Mouse (Mus musculus): ENCODE measurements around the gene Calr4.
A peak's percentile ranks its signal among the peaks of the same experiment; 100 is the strongest.

Calr4 gene

DNA sequence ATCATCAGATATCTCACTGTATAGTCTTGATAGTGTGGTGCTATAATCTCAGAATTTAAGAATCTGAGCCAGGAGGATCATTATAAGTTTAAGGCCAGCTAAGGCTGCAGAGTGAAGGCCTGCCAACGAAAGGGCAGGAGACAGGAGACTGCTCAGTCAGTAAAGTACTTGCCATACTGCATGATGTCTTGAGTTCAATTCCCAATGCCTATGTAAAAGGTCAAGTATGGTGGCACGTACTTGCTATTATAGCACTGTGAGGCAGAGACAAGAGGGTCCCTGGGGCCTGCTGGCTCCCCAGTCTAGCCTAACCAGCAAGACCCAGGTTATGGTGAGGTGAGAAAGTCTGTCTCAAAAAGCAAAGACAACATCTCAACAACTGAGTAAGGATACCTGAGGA lies at the start of gene Calr4:
TSS of gene Calr4 (plus strand) at position 301 of the 400 bp plus-strand sequence.
- DNase-seq (ENCODE audit: low read depth, low spot score), result no peak

GRCm38 (mm10) chr4:109185616-109186405 lies 48.5 kb upstream of the Calr4 start:
- no peak for DNase-seq (ENCODE audit: low read depth, low spot score)

- DNase-seq (ENCODE audit: low read depth, low spot score), result no peak
These were observed 42.7 kb upstream of the Calr4 start for GRCm38 (mm10) chr4:109191598-109191997.

DNA sequence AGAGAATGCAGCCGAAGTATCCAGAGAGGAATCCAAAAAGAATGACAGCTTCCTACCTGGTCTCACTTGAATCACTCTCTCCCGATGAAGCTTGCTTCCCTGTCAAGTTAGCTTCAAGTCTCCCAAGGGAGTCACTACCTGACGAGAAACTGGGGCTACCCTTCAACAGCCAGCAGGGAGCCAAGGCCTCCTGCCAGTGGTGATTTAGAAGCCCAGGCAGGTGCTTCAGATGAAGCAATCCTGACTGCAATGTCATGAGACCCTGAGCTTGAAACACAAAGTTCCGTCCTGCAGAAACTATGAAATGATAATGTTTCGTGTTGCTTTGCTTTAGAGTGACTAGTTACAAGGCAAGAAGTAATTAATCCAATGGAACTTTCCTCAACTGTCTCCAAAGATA lies 40.4 kb upstream of the Calr4 start:
- no peak for DNase-seq (ENCODE audit: low read depth, low spot score)

GRCm38 (mm10) chr4:109195900-109196629 lies 38.2 kb upstream of the Calr4 start:
- no peak for DNase-seq (ENCODE audit: low read depth, low spot score)

DNA sequence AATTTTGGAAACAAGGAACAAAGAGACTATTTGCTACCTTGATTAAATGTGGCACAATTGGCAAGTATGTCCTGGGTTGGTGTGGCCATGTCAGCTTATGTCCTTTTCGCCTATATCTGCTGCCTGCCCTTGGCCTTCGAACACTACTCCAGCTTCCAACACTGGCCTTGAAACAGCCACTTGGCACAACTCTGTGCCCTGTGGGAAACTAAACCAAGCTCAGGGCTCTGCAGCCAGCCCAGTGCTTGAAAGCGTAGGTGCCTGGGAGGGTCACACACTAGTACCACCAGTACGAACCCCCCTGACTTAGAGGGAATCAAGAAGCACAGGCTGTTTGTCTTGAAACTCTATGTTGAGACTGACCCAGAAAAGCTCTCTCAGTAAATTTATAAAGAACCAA lies 35.2 kb upstream of the Calr4 start:
- no peak for DNase-seq (ENCODE audit: low read depth, low spot score)

DNA sequence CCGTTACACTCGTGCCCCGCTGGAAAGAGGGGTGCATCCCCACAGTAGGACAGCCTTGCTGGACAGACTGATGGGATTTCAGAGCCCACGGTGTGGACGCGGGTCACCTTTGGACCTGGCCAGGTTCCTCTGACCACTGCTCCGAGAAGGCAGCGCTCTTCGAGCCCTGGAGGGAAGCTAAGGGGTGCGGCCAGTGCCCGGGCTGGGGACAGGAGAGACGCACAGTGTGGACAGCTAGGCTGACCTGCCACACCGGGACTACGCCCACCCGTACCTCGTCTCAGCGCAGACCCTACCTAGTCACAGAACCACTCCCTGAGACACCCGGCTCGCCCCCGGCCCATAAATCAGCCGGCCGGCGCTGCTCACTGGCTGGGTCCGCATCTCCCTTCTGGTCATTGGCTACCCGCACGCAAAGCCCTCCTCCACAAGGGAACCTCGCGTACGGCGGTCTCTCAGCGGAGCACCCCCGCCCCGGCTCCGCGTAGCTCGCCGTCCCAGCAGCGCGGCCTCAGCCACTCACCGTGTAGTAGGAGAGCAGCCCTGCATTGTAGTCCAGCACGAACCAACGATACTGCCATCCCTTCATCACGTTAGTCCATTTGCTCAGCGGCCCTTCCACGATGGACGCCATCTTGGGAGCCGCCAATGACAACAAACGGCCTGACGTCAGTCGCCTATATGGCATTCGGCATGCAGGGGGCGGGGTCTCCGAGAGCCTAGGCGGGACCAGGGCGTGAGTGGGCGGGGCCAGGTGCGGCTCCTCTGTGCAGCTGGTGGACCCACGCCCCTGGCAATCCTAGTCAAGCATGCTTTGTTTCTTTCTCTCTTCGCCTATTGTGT lies 32.5 kb upstream of the Calr4 start, which contains the start of gene Osbpl9:
TSS of gene Osbpl9 (minus strand) at position 691 of the 843 bp plus-strand sequence.
- peak; percentile 99 for DNase-seq (ENCODE audit: low read depth, low spot score)

GRCm38 (mm10) chr4:109203931-109204330 lies 30.4 kb upstream of the Calr4 start:
- DNase-seq (ENCODE audit: low read depth, low spot score), result no peak

GRCm38 (mm10) chr4:109204416-109204815 lies 29.9 kb upstream of the Calr4 start:
- DNase-seq (ENCODE audit: low read depth, low spot score), result no peak

- DNase-seq (ENCODE audit: low read depth, low spot score), result no peak
These were observed 26.8 kb upstream of the Calr4 start for GRCm38 (mm10) chr4:109207524-109207923.

GRCm38 (mm10) chr4:109210253-109210652 lies 24.0 kb upstream of the Calr4 start:
- DNase-seq (ENCODE audit: low read depth, low spot score), result no peak

DNA sequence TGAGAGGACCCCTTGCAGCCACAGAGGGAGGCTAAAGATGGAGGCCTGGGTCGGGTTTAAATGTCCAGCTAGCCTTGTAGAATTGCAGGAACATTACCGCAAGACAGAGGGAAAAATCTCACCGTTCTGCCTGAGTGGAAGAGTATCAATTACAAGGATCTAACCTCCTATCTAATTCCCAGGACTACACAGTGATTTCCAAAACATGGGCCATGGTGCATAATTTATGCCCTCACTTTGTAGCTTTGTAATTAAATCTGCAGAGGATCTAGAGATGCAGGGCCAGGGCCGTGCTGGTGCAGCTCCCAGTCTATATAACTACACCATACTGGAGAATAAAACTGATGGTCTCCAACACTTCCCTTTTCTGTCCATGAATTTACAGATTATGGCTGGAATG lies 23.4 kb upstream of the Calr4 start:
- DNase-seq (ENCODE audit: low read depth, low spot score), result no peak

GRCm38 (mm10) chr4:109213986-109214385 lies 20.3 kb upstream of the Calr4 start:
- no peak for DNase-seq (ENCODE audit: low read depth, low spot score)

GRCm38 (mm10) chr4:109218008-109218407 lies 16.3 kb upstream of the Calr4 start:
- DNase-seq (ENCODE audit: low read depth, low spot score), result no peak

DNA sequence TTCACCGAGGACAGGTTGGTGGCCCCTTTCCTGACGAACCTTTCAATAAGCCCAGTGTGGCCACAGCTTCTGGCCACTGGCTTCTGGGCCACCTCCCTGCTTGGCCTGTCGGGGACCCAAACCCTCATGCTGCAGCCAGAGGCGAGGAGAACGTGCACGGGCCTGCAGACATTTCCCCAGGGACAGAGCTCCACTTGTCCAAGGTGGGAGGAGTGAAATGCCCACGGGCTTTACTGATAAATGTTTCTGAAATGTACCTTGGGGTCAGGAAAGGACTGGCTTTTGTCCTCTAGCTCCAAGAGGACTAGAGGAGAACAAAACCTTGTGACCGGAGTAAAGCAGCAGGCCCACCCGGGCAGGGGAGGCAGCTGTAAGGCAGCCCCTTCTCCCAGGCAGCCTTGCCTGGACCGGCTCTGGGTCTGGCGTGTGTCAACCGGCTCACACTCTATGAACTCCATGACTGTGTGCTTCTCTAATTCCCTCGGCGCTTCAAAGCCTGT lies 13.8 kb upstream of the Calr4 start:
- DNase-seq (ENCODE audit: low read depth, low spot score), result no peak

DNA sequence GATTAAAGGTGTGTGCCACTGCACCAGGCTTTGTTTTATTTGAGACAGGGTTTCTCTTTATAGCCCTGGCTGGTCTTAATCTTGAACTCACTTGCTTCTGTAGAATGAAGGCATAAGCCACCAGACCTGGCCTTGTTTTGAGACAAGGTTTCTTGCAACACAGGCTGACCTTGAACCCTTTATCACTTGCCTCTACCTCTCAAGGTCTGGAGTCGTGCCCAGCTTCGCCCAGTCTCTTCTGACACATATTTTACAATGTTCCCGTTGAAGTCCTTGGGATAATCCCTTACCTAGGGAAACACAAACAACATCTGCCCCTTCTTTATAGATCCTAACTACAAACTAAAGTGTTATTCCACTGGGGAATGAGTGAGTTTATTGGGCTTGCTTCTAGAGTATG lies 12.3 kb upstream of the Calr4 start:
- DNase-seq (ENCODE audit: low read depth, low spot score), result no peak

DNA sequence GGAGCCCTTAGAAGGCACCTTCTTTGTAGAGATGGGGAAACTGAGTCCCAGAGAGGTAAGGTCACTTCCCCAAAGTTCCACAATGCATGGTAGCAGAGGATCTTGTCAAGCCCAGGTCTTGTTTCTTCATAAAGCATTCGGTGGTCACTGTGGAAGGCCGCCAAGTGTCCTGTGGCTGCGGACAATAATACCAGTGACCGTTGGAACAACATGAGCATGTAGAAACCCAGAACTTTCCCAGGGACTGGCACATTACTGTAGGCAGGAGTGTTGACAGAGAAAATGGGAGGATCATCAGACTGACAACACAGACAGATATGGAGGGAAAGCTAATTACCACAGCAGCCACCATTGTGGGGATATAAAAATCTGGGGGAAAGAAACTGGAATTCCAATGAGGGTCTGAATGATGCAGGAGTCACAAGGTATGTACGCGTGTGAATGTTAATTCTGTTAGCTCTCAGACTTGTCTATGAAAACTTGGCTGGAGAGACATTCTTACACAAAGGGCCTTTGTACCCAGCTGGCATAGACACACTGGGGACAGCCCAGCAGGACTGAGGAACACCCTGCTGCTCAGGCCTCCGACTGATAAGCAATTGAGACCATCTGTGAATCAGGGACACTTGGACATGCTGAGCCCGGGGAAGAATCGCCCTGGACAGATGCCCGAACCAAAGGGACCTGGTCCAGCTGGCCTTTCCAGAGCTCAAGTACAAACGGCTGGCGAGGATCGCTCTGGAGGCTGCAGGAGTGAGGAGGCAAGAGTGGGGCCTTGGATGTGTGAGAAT lies 9.3 kb upstream of the Calr4 start:
- no peak for DNase-seq (ENCODE audit: low read depth, low spot score)

GRCm38 (mm10) chr4:109225606-109226005 lies 8.7 kb upstream of the Calr4 start:
- DNase-seq (ENCODE audit: low read depth, low spot score), result no peak

- DNase-seq (ENCODE audit: low read depth, low spot score), result peak; percentile 23
These were observed 8.2 kb upstream of the Calr4 start for GRCm38 (mm10) chr4:109226071-109226470.

DNA sequence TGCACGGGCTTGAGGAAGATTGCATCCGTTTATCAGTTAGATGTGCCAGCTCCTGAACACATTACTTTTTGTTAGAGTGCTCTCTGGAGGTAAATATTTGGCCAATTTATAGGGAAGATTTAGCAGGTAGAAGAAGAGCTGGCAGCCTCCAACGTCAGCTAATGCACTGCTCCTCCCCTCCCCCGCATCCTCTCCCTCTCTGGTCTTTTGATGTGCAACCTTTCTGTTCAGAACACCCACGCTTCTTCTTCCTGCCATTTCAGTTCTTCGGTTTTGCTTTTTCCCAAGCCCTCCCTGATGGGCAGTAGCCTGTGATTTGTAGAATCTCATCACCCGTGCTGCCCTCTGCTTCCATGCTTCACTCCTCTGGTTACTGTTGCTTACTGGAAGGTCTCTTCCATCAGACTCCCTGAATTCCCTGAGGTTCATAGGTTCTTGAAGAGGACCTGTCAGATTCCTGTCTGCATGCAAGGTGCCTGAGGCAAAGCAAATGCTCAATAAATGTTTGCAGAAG lies 4.5 kb upstream of the Calr4 start:
- DNase-seq (ENCODE audit: low read depth, low spot score), result peak; percentile 72

Data from CD4-positive, CD25-positive, alpha-beta regulatory T cell, adult 2 months (primary cell).